Mouse (Mus musculus) kidney, postnatal 14 days (tissue): Measurements from ENCODE around the gene Nckap1.

Experiments used
- DNase-seq: peaks from one replicate; pipeline ENCODE4 v3.0.0; 2022; ENCODE audit warnings: mixed read lengths

The Nckap1 gene

DNA sequence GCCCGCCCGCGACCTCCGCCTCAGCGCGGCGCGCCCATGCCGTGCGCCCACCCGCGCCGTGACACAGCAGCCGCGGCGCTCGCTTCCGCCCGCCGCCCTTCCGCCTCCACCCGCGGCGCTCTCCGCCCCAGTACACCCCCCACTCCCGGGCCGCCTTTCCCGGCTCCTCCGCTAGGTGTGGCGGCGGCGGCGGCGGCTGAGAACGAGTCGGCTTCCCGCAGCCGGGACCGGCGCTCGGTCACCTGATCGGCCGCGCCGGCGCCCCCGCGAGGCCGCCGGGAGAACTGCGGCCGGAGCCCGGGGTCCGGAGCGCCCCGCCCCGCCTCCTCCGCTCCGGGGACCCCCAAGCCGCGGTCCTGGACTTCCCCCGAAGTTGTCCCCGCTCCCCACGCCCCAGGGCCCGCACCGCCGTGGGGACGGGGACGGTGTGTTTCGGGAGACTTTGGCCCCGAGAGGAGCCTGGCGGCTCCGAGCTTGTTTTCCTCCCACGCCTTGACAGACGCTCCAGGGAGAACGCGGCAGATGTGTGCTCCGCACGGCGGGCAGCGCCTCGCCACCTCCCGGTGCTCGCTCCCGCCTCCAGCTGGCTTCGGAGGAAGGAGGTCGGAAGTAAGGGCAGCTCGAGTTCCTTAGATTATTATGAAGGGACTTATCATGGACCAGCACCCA is at the start of gene Nckap1:
TSS of gene Nckap1 (minus strand) at position 338 of the 669 bp plus-strand sequence.
- DNase-seq, result peak; percentile 94

DNA sequence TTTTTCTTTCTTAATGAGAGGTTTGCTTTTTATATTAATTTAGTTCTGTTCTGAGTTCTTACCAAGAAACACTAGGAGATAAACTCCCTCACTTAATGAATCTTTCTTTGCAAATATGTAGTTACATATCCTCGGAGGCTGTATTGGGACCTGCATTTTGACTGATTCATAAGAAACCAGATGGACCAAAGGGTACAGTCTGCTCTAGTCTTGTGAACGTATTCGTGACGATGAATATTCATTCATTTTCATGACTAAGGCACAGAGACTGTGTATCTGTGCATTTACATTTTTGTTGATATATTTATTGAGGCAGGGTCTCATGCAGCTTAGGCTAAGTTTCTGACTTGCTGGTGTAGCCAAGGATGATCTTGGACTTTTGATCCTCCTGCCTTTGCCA is 43.3 kb upstream of the Nckap1 start:
- DNase-seq, result no peak

DNA sequence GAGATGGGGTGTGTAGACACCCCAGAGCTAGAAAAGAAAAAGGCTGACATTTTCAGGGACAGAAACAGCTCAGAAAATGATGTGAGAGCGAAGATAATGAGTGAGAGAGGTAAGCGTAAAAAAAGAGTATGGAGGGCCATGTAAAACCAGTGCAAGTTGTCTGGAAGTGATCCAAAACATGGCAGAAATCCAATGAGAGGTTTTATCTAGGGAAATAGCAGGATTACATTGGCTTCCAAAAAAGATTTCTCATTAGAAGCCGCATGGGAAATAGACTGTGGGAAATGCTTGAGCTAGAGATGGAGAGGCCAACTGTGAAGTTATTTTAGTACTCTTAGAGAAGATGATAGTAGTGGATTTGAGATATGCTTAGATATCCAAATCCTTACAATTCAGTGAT is 40.7 kb upstream of the Nckap1 start:
- DNase-seq, result no peak

DNA sequence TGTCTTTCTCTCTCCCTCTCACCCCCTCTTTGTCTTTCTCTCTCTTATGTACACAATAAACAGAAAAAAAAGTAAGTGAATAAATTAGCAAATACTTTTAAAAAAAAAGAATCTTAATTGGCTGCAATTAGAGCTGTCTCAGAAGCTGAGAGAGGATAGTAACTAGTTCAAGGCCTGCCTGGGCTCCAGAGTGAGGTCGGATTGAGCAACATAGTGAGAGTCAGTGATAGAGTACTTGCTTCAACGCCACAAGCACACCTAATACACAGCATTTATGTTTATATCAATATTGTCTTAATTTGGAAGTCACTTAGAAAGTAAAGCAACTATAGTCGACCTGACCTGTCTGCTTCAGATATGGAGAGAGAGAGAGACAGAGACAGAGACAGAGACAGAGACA is 37.8 kb upstream of the Nckap1 start:
- no peak for DNase-seq

DNA sequence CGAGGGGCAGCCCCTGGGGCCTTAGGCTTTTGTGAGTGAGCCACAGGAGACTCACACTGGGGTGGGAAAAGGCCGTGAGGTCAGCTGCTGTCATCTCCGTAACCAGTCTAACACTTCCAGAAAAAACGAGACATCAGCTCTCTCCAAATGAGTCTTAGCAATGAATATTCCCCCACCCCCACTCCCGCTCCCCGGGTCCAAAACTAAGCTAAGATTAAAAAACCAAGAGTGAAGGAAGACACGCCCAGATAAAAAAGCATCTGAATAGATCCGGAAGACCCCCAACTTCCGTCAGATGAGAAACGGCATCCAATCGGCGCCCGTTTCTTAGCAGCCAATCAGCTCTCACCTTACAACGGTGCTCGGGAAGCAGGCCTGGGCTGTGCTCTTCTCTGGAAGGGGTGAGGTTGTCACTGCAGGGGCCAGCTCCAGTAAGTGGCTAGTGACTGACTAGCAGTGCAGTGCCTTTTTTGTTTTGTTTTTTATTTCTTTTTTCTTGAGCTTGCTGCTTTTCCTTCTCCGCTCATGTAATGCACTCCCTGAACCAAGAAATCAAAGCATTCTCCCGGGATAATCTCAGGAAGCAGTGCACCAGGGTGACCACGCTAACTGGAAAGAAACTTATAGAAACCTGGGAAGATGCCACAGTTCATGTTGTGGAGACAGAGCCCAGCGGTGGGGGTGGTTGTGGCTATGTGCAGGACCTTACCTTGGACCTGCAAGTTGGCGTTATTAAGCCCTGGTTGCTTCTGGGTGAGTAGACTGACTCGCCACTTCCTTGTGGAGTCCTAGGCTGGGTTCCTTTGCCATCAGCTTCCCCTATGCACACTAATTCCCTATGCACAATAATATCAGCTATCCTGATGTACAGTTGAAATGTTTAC is 35.9 kb upstream of the Nckap1 start, which contains the start of the genes Dusp19 and Nup35:
TSS of gene Dusp19 (plus strand) at position 192 of the 884 bp plus-strand sequence.
TSS of gene Nup35 (plus strand) at position 383 of the 884 bp plus-strand sequence.
- DNase-seq, result peak; percentile 95

DNA sequence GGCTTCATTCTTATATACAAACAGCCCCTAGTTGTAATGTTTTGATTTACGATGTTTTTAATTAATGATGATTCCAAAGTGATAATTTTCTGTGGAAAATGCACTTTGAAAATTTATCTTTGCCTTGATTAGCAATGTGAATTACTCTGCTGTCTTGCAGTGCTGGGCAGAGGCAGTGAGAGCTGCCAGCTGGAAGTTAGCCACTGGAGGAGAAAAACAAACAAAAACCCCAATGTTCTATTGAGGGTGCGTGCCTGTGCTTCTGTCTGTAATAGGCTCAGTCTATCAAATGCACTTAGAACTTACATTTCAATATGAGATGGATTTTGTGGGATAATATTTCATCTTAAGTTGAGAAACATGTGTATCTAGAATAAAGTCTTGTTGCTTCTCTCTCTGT is 31.6 kb upstream of the Nckap1 start:
- no peak for DNase-seq

DNA sequence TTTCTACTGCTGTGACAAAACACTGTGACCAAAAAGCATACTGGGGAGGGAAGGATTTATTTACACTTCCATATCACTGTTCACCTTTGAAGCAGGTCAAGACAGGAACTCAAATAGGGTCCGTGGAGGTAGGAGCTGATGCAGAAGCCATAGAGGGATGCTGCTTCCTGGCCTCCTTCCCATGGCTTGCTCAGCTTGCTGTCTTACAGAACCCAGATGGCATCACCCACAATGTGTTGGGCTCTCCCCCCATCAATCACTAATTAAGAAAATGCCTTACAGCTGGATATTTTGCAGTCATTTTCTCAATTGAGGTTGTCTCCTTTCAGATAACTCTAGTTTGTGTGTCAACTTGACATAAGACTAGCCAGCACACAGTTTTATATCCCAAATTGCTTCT is 31.1 kb upstream of the Nckap1 start:
- no peak for DNase-seq

DNA sequence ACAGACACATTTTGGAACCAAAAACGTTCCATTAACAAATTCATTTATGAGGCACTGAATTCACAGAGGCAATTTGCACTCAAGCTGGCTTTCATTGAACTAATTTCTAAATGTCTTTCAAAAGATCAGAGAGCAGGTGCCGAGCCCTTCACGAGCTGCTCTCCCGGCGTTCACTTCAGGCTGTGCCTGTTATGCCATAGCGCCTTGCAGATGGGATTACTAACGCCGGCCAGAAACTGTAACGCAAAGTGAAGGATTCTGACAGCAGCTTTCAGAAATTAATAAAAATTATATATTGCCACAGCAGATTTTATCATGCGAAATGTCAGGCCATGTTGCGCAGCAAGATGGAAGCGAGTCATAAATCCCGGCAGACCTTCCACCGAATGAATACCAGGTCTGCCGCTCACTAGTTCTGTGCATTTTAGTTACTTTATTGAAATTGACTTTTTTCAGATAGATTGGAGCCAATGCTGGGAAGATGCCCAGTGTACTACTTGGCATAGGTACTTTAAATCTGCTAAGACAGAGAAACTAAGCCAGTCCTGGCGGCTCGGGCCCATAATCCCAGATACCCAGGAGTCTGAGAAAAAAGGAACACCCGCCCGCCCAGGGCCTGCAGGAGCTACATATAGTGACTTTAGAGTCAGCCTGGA is 22.7 kb upstream of the Nckap1 start:
- no peak for DNase-seq

DNA sequence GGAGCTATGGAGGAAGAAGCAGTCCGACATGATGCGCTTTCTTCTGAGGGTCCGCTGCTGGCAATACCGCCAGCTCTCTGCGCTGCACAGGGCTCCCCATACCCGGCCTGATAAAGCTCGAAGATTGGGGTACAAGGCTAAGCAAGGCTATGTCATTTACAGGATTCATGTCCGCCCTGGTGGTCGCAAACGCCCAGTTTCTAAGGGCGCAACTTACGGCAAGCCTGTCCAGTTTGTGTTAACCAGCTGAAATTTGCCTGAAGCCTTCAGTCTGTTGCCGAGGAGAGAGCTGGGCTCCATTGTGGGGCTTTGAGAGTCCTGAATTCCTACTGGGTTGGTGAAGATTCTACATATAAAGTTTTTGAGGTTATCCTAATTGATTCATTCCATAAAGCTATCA is 21.6 kb upstream of the Nckap1 start:
- DNase-seq, result no peak

DNA sequence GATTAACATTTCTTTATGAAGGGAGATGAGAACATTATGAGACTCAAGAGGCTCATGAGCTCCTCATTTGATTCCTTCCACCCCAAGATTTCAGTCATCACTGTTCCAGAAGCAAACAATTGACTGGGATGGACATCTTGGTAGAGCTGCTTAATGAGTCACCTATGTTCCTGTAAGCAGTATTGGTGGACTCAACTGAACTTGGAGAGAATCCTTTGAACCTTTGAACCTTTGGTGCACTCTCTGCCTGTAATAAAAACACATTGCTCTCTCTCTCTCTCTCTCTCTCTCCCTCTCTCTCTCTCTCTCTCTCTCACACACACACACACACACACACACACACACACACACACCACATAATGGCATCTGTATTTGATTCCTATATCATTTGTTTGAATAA is 19.4 kb upstream of the Nckap1 start:
- no peak for DNase-seq

DNA sequence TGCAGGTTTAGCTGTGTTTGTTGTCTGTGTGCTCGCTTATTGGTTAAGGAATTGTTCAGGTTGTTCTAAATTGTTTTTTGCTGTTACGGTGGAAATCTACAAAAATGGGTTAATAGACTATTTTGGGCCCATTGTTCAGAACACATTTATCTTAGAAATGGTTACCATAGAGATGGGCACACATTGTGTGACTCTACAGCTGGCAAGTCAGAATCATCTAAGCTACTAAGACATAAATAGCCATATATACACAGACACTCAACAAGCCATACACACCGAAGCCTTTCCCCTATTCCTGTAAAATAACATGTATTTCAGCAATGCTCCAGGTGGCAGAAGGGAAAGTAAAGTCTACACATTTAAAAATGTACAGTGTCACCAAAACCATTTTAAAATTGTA is 18.7 kb upstream of the Nckap1 start:
- no peak for DNase-seq

DNA sequence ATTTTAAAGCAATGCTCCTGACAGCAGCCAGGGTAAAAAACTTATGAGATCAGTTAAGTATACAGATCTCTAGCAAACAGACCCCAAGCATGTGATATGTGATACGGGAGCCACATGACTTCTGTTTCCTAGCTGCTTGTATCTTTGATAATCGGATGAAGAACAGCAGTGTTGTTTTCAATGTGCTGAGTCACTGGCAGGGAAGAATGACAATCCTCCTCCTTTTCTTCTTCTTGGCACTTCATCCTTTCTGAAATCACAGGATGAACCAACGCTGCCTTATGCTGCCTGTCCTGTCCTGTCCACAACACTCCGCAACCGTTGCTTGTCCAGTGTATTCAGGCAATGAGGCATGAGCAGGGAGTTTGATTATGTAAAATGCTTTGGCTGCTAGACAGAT is 15.8 kb upstream of the Nckap1 start:
- no peak for DNase-seq

DNA sequence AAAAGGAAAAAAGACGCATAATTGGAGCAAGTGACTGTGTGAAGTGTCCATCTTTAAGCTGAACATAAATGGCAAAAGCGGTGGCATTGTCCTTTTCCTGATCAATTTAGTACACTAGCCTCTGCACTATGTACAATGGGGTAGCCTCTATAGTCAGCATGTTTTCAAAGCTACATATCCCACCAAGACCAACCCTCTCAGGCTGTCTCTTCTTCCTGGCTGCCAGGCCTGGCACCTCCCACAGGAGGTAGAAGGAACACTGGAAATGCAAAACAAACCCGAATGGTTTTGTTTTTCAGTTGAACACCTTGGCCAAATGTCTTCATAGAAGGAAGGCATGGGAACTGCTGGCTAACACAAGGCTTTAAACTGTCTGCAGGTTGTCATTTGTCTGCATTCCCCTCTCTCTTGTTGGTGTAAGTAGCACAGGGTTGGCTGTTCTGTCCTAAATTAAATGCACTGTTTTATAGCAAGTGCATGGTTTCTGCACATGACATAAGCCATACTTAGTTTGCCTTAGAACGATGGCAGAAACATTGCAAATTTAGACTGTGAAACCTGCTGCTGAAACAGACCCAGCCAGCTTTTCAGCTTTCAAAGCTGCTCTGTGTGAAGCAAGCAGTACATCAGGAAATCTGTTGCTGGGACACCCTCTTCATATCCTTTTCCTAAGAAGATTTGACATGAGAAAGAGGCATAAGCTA is 13.2 kb upstream of the Nckap1 start:
- DNase-seq, result no peak

DNA sequence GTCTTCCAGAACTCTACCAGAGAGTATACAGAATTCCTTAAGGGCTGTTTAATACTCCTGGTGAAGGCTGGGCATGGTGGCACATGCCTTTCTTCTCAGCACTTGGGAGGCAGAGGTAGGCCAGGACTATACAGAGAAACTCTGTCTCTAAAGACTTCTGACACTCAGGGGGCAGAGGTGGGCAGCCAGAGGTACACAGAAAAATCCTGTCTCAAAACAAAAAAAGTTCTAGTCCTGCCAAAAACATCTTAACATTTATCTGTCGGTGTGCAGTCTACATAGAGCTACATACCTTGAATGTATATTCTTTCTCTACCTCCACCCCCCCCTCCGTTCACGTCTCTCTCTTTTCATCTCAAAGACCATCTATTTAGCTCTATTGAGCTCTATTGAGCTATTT is 1.2 kb upstream of the Nckap1 start:
- DNase-seq, result no peak

DNA sequence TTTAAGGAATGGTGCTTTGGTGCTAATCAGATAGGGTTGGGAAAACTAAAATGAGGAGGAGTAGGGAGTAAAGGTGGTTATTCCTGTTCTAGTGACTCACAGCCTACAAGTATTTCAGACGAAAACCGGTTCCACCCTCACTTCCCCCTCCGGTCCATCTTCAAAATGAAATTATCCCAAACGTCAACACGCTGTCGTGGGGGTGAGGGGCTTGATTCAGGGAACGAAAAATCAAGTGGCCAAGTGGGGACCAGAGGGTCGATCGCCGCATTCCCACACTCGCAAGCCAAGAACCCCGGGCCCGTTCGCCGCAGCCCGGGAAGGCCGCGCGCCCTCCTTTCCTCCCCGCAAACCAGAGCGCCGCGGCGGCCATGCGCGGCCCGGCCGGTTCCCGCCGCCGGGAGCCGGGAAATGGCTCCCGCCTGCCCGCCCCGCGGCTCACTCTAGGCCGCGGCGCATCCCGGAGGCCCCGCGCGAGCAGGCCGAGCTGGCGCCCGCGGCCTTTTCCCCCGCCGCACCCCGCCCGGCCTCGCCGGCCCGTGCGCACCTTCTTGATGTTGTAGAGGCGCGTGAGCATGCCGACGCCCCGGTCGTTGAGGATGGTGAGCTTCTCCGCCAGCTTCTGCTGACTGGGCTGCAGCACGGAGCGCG is 744 bp downstream of the Nckap1 start:
- DNase-seq, result no peak

DNA sequence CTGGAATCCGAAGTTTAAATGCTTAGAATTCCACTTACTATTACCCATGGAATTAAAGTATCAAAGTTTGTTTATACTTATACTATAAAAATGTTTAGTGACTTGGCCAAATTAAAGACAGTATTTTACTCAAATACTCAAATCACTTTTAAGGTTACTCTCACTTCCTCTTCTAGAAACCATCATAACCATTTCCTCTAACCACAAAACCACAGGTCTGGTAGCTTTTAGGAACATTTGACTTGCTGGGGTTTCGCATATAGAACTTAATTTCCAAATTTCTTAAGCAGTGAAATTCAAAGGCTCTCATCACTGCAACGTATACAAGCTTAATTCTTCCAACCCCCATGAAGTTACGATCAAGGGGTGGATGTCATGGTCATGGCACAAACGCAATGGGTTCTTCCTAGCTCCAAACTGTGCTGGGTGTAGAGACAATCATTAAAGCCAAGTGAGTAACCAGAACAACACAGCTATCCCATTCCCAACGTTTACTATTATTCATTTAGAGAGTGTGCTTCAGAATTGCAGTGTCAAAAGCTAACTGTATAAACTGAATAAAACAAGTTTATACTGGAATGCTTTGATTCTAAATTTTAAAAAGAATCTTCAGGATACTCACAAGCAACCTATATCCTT is 1.8 kb downstream of the Nckap1 start:
- no peak for DNase-seq

DNA sequence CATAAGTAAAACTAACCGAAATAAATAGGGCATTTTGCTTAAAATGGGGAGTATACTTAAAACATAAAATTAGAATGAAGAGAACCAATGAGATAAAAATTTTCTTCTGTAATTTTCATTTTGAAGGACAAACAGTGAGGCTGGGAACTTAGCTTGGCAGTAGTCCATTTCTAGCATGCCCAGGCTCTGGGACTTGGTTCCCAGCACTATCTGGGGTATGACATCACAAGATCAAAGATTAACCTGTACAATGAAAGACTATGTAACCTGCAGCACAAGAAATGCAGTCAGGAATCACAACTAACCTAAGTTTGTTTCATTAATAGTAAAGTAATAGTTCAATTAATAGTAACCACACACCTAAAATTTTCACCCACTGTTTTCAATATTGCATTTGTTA is 3.9 kb downstream of the Nckap1 start:
- DNase-seq, result no peak

DNA sequence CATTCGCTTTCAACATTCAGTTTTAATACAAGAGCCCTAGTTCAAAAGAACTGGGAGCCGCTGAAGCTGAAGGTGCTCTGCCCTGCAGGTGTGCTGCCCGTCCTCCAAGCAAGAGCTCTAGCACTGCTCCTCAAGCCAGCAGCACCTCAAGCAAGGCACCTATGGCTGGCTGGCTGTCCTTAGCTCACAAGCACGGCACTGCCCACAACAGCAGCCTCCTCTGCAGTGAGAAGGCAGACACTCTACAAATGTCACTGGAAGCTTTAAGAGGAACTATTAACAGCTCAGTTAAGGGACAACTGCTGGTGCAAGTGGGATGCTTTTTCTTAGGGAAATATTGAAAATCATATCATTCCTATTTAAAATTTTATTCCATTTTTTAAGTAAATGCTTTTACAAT is 10.5 kb downstream of the Nckap1 start:
- DNase-seq, result no peak

DNA sequence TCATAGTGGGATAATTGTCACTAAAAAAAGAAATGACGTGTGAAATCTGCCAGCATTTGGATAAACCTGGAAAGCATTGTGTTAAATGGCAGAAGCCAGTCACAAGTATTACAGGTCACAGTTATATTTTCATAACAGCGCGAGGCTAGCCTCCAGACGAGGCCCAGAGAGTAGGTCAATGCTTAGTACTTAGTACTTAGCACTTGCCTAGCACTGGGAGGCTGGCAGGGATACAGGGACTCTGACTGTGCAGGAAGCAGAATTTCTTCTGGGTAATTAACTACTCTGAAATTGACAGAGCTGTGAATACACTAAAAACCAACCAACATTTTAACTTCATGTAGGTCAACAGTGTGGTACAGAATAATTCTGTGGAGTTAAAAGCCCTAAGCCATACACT is 13.8 kb downstream of the Nckap1 start:
- DNase-seq, result no peak

DNA sequence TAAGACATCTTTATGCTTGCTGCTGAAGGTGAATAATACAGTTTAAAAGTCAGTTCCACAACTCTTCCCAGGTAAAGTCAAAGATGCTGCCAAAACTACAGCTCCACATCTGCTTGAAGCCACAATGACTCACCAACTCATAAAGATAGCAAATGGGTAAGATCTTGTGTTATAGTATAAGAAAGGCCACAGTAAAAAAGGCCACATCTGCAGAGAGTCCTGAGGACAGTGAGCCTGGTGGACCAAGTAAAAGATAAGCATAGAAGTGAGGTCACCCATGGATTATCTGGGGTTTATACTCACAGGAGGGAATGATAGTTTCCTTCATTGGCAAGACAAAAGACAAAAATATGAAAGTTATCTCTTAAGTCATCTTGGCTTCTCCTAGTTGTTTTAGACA is 18.9 kb downstream of the Nckap1 start:
- no peak for DNase-seq

DNA sequence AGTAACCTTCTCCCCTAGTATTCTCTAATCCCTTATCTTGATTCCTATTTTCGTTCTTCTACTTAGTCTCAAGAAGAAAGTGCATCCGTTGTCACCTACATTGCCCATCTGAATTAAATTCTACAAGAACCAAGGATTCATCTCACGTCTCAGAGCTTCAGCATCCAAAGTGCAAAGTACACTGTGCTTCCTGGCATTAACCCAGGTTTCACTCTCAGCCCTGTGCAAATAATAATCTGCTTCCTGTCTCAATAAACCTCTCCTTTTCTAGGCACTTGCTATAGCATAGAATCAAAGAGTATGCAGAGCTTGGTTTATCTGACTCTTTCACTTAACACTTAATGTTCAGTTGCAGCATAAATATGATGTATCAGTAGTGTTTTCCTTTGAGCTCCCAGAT is 19.7 kb downstream of the Nckap1 start:
- DNase-seq, result peak; percentile 63

DNA sequence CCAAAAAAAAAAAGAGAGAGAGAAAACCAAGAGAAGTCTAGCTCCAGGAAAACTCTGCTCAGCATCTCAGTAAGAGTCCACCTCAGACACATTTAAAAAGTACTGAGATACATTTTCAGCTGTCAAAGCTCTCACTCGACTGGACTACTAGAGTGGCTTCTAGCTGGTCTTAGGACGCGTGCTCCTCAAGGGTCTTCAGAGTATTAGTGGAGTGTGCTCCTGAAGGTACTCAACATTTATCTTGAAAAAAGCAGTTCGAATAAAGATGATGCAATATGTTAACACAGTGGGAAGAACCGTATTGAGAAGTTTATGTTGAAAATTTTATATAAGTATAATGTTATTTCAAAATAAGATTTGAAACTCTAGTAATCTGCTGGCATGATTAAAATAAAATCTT is 20.4 kb downstream of the Nckap1 start:
- no peak for DNase-seq
